9 mouse cellular contexts compared by ENCODE assay signal in the genomic region with DNA sequence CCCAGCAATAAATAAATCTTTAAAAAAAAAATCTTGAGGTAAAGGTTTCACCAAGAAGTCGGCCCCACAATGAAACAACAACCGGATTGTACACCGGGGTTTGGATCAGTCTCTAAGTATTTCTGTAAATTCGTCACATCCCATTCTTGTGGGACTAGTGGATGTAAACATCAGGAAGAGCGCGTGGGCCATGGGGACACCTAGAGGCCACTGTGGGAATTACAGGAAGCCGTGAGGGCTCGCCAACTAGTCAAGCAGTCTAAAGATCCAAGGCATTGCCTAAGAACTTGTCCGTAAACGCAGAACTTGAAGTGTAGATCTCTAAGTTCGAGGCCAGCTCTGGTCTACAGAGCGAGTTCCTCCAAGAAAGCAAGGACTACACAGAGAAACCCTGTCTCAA. TPM values are rescaled to one million over a fixed set of nuclear protein-coding genes. Genes with fewer than 3 reads are reported as not detected.
DNase-seq lines count a peak whose midpoint lies in the region; ATAC-seq and TF ChIP-seq lines count a peak whose summit lies in the region.
"Had no signal": no experiment of that assay in that cellular context is flagged by ENCODE, and none has a peak within 500 bp of the region (broad histone marks: within the 10 kb centered on the region; RNA-seq: fewer than 3 reads in every experiment).

No protein-coding gene starts in this region.

- peak; percentile 45 to 75 for DNase-seq in cerebellum, adult 18-20 months
- DNase-seq in cerebellum, adult 11-12 months: no peak
- peak; percentile 58 for DNase-seq in neural tube, embryonic 10.5 days (ENCODE audit: extremely low spot score, low spot score)
- DNase-seq in cerebellum, adult 9-10 months: peak; percentile 72
- DNase-seq in heart, postnatal 4 days: peak; percentile 77
- peak; percentile 87 for DNase-seq in lung, embryonic 14.5 days
- DNase-seq in spleen, postnatal 36 days (ENCODE audit: low spot score in 2 of 2): peak; percentile 20 to 40

- H3K4me1 ChIP-seq in neural tube, embryonic 15.5 days: peaks cover 20% of the 10 kb centered on the region
- H3K4me1 ChIP-seq in lung, embryonic 14.5 days (ENCODE audit: insufficient read depth): peaks cover 3% of the 10 kb centered on the region; the same call in 1 of the 2 replicates

- H3K9me3 ChIP-seq in neural tube, embryonic 15.5 days (replicated peaks): no peaks in the 10 kb centered on the region
- no peaks in the 10 kb centered on the region for H3K9me3 ChIP-seq in lung, embryonic 14.5 days (ENCODE audit: low read depth, low read length)
- H3K9me3 ChIP-seq: stomach, embryonic 15.5 days had no signal

- peak; percentile 89 for TF ChIP-seq CTCF in lung, embryonic 14.5 days (IDR thresholded peaks at IDR 0.05; ENCODE audit: low read depth)

- H3K4me2 ChIP-seq in neural tube, embryonic 15.5 days: no peak overlapping the region
- no peak overlapping the region for H3K4me2 ChIP-seq in lung, embryonic 14.5 days
- H3K4me2 ChIP-seq: stomach, embryonic 15.5 days had no signal

- H3K9ac ChIP-seq in neural tube, embryonic 15.5 days (replicated peaks): no peak overlapping the region
- H3K9ac ChIP-seq in lung, embryonic 14.5 days: no peak overlapping the region
- H3K9ac ChIP-seq: stomach, embryonic 15.5 days had no signal

- 41% methylated on average over 12 of the region's 12 CpGs for WGBS in neural tube, embryonic 15.5 days
- WGBS in lung, embryonic 14.5 days: 32% methylated on average over 12 of the region's 12 CpGs

- no peak overlapping the region for H3K27ac ChIP-seq in neural tube, embryonic 15.5 days (replicated peaks)
- H3K27ac ChIP-seq in lung, embryonic 14.5 days (ENCODE audit: low read depth): no peak overlapping the region
- H3K27ac ChIP-seq: stomach, embryonic 15.5 days had no signal

- ATAC-seq in neural tube, embryonic 15.5 days (ENCODE audit: low FRiP score): no peak
- no peak; the same call in 1 of the 2 replicates for ATAC-seq in lung, embryonic 14.5 days (ENCODE audit: insufficient read depth)

- 0 out of 2 replicates have a peak, but pooled peaks cover 7% of the 10 kb centered on the region for H3K27me3 ChIP-seq in neural tube, embryonic 15.5 days (replicated peaks)
- H3K27me3 ChIP-seq in lung, embryonic 14.5 days (ENCODE audit: insufficient read depth, low read length): no peaks in the 10 kb centered on the region
- H3K27me3 ChIP-seq: stomach, embryonic 15.5 days had no signal

- peaks cover 14% of the 10 kb centered on the region for H3K36me3 ChIP-seq in neural tube, embryonic 15.5 days
- peaks cover 12% of the 10 kb centered on the region for H3K36me3 ChIP-seq in lung, embryonic 14.5 days (ENCODE audit: insufficient read depth)

- no peak overlapping the region for H3K4me3 ChIP-seq in neural tube, embryonic 15.5 days (replicated peaks)
- H3K4me3 ChIP-seq in lung, embryonic 14.5 days (ENCODE audit: low read depth, low read length): no peak overlapping the region
- H3K4me3 ChIP-seq: stomach, embryonic 15.5 days had no signal

RNA-seq across cellular contexts. Expression of gene Tor3a, which starts 2.0 kb away (rescaled TPM):
- polyA plus RNA-seq in neural tube, embryonic 15.5 days (2015; fragmentation: Nextera tagmentation; extraction: Ambion mirVana): 3.2 and 5.6 TPM in 2 replicates
- 10 to 100 TPM; 10.1 to 12.9 TPM for total RNA-seq in heart, postnatal 4 days (2021)
- 8.3 and 8.7 TPM in 2 replicates for polyA plus RNA-seq in lung, embryonic 14.5 days (2014; fragmentation: Nextera tagmentation; extraction: Ambion mirVana)

RNA-seq across cellular contexts. Expression of gene Fam20b, which starts 42.7 kb away (rescaled TPM):
- 26.8 and 27.4 TPM in 2 replicates for polyA plus RNA-seq in neural tube, embryonic 15.5 days (2015; fragmentation: Nextera tagmentation; extraction: Ambion mirVana)
- total RNA-seq in heart, postnatal 4 days (2021): 10 to 100 TPM; 52.3 to 54.3 TPM
- 29.5 and 31.1 TPM in 2 replicates for polyA plus RNA-seq in lung, embryonic 14.5 days (2014; fragmentation: Nextera tagmentation; extraction: Ambion mirVana)
